Mouse (Mus musculus) stomach, postnatal 0 days (tissue): Measurements from ENCODE around the gene Dkk1. TPM values are rescaled to one million over a fixed set of nuclear protein-coding genes. Genes with fewer than 3 reads are reported as not detected.
"Not testable (repeated sequence)": the region's sequence is repeated elsewhere in the genome, so short reads cannot be mapped to it uniquely, and the experiment has no call there.

ENCODE experiments used
- ATAC-seq: fragments of 200-750 bp; cut with Nextera tagmentation; 2 replicates; pipeline ENCODE4 v1.8.0; 2017; ENCODE audit not compliant: low FRiP score, low TSS enrichment
- DNase-seq: peaks from one replicate; pipeline ENCODE4 v3.0.0-alpha.2; 2016; ENCODE audit warnings: low spot score
- H3K27ac ChIP-seq: fragments of 300-500 bp; sonication (generic); replicated peaks from 2 replicates; pipeline ENCODE4 v1.5.1; 2014; ENCODE audit warnings: mild to moderate bottlenecking, control low read depth
- H3K27me3 ChIP-seq: fragments of 300-500 bp; sonication (generic); 2 replicates; pipeline ENCODE4 v1.6.1; 2014; ENCODE audit warnings: low read length; ENCODE audit not compliant: control insufficient read depth, insufficient read depth
- H3K36me3 ChIP-seq: fragments of 300-500 bp; sonication (generic); 2 replicates; pipeline ENCODE4 v1.6.1; 2014; ENCODE audit warnings: low read length, mixed read lengths; ENCODE audit not compliant: control insufficient read depth, insufficient read depth
- H3K4me1 ChIP-seq: fragments of 300-500 bp; sonication (generic); replicated peaks from 2 replicates; pipeline ENCODE4 v1.6.1; 2014; ENCODE audit warnings: antibody characterized with exemption; ENCODE audit not compliant: control insufficient read depth, insufficient read depth
- H3K4me2 ChIP-seq: fragments of 300-500 bp; sonication (generic); replicated peaks from 2 replicates; pipeline ENCODE4 v1.6.1; 2014; ENCODE audit warnings: low read depth, mild to moderate bottlenecking, control low read depth, moderate library complexity
- H3K4me3 ChIP-seq: fragments of 300-500 bp; sonication (generic); 2 replicates; pipeline ENCODE4 v1.5.1; 2014; ENCODE audit warnings: low read depth, low read length, control low read depth
- H3K9ac ChIP-seq: fragments of 300-500 bp; sonication (generic); 2 replicates; pipeline ENCODE4 v1.6.1; 2014; ENCODE audit warnings: mild to moderate bottlenecking, low read length, control low read depth, mixed read lengths
- H3K9me3 ChIP-seq: fragments of 300-500 bp; sonication (generic); 2 replicates; pipeline ENCODE4 v1.6.1; 2016; ENCODE audit warnings: low read length; ENCODE audit not compliant: control insufficient read depth
- CTCF ChIP-seq: IDR thresholded peaks from 2 replicates; pipeline ENCODE4 v1.5.1; 2016; ENCODE audit warnings: antibody characterized with exemption, low read depth, mild to moderate bottlenecking, moderate library complexity
- EP300 ChIP-seq: optimal IDR thresholded peaks from 2 replicates; pipeline ENCODE3; 2016; ENCODE audit warnings: antibody characterized with exemption
- WGBS: fragments of 180-500 bp; shearing (Covaris S2); extraction: QIAGEN DNeasy Blood & Tissue Kit; methylation state at CpG from one replicate; pipeline ENCODE4 v1.1.7; 2014; 5-methylcytosine and 5-hydroxymethylcytosine counted together
- polyA plus RNA-seq: library from polyadenylated mRNA; unstranded; fragments of >200 nt; fragmentation: Nextera tagmentation; extraction: Ambion mirVana; gene quantifications from 2 replicates; pipeline ENCODE4 v1.2.1, GENCODE M21; 2015

Gene Dkk1
- polyA plus RNA-seq, 1 experiment from 2014 or later, result 0.07 TPM

DNA sequence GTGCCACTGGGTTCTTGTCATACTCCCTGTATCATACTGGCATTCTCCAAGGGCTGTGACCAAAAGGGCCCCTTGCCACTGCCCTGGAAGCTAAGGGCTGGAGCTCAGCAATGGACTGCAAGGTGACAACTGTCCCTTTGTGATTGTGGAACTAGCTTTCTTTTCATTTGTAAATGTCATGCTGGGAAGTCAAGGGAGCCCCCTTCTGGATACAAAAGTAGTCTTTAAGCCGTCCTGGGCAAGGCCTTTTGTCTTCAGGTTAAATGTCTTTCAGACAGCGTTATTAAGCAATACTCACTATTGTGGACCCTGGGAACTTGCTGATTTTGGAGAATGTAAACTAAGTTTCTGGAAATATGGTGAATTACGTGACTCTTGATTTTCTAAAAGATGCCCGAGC, 4.3 kb upstream of the Dkk1 start:
- Histone ChIP-seq H3K9me3 (no peaks in the 10 kb centered on the region), H3K4me2 (no peak overlapping the region), H3K9ac (no peak overlapping the region), H3K4me3 (no peak overlapping the region), H3K27ac (no peak overlapping the region), H3K36me3 (no peaks in the 10 kb centered on the region), H3K4me1 (no peaks in the 10 kb centered on the region; the same call in 1 of the 2 replicates), H3K27me3 (no peaks in the 10 kb centered on the region; the same call in 1 of the 2 replicates)
- 30% methylated on average over 4 of the region's 4 CpGs for WGBS
- TF ChIP-seq CTCF (peak; percentile 34), EP300 (no peak)
- DNase-seq, result no peak
- no peak for ATAC-seq

DNA sequence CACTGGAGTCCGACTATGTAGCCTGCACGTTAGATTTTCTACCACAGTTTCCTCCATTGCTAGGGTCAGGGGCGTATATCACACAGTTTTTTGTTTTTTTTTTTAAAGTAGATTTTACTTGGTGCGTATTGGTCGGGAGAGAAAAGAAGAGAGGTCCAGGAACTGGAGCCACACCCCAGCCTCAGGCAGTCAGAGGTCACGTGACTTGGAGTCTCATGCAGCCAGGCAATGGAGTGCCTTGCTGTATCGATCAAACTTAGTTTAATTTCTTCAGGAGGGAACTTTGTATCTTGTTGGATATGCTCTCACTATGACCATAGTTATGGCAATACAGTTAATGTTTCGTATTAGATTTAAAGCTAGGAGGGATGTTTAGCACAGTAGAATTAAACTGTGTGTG, 2.8 kb upstream of the Dkk1 start:
- no peak overlapping the region for H3K27ac ChIP-seq
- H3K4me3 ChIP-seq, result no peak overlapping the region
- H3K27me3 ChIP-seq, result peaks cover 2% of the 10 kb centered on the region; the same call in 1 of the 2 replicates
- ATAC-seq, result no peak
- H3K4me2 ChIP-seq, result no peak overlapping the region
- H3K36me3 ChIP-seq, result no peaks in the 10 kb centered on the region
- no peak for TF ChIP-seq EP300
- no peak for TF ChIP-seq CTCF
- H3K9me3 ChIP-seq, result no peaks in the 10 kb centered on the region
- H3K4me1 ChIP-seq, result no peaks in the 10 kb centered on the region; the same call in 1 of the 2 replicates
- WGBS, result 68% methylated on average over 8 of the region's 8 CpGs
- no peak overlapping the region for H3K9ac ChIP-seq
- DNase-seq, result no peak

- no peaks in the 10 kb centered on the region for H3K9me3 ChIP-seq
- H3K4me3 ChIP-seq, result no peak overlapping the region
- TF ChIP-seq CTCF, result no peak
- no peak for TF ChIP-seq EP300
- peaks cover 2% of the 10 kb centered on the region; the same call in 1 of the 2 replicates for H3K27me3 ChIP-seq
- DNase-seq (no peak), ATAC-seq (no peak)
- H3K4me1 ChIP-seq, result no peaks in the 10 kb centered on the region; the same call in 1 of the 2 replicates
- no peaks in the 10 kb centered on the region for H3K36me3 ChIP-seq
- no peak overlapping the region for H3K27ac ChIP-seq
- H3K9ac ChIP-seq, result no peak overlapping the region
- H3K4me2 ChIP-seq, result peak overlapping the region; percentile 46; the same call in 1 of the 2 replicates
- 4% methylated on average over 17 of the region's 17 CpGs for WGBS
Measured at GRCm38 (mm10) chr19:30549854-30550647, 586 bp upstream of the Dkk1 start.

- Histone ChIP-seq H3K4me2 (peak overlapping the region; percentile 46; the same call in 1 of the 2 replicates), H3K9me3 (no peaks in the 10 kb centered on the region), H3K4me1 (no peaks in the 10 kb centered on the region; the same call in 1 of the 2 replicates), H3K36me3 (no peaks in the 10 kb centered on the region), H3K27ac (no peak overlapping the region), H3K27me3 (peaks cover 2% of the 10 kb centered on the region; the same call in 1 of the 2 replicates), H3K9ac (no peak overlapping the region), H3K4me3 (peak overlapping the region; percentile 6)
- WGBS, result 4% methylated on average over 23 of the region's 23 CpGs
- TF ChIP-seq CTCF (no peak), EP300 (no peak)
- ATAC-seq, result no peak
- no peak for DNase-seq
Measured at GRCm38 (mm10) chr19:30548411-30549043, 938 bp downstream of the Dkk1 start.

DNA sequence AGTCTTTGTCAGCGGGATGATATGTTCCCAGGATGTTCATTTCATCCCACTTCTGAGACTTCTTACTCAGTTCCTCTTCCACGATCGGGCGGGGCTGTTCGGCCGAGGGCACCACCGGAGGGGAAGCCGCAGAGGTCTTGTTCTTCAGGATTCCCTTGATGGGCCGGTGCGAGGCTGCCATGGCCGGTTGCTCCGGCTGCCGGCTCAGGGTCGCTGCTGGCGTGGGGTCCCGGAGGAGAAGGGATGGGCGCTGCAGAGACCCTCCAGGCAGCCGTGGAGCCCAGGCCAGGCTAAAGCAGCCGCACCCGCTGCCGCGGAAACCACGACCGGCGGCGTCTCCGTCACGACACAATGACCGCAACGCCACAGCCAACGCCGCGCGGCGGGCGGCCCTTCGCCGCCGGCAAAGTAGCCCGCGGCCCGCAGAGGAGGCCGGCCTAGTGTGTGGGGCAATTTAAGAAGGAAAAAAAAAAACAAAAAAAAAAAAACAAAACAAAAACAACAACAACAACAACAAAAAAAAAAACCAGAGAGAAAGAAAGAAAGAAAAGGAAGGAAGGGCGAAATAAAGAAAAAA, 10.0 kb downstream of the Dkk1 start:
- not testable (repeated sequence) for H3K9ac ChIP-seq, DNase-seq, H3K9me3 ChIP-seq, H3K27me3 ChIP-seq, H3K4me1 ChIP-seq, ATAC-seq, H3K36me3 ChIP-seq, H3K27ac ChIP-seq
- H3K4me2 ChIP-seq, result peak overlapping the region; percentile 58
- WGBS, result 3% methylated on average over 42 of the region's 44 CpGs
- peak overlapping the region; percentile 40 for H3K4me3 ChIP-seq
